Mouse (Mus musculus) layer of hippocampus, adult 11-12 months (tissue): Measurements from ENCODE around the gene Lrrc40.
A peak's percentile ranks its signal among the peaks of the same experiment; 100 is the strongest.

Experiments used
- DNase-seq: peaks from one replicate; pipeline ENCODE4 v3.0.0; 2022; ENCODE audit warnings: low spot score

Gene Lrrc40

GRCm38 (mm10) chr3:158036329-158036988 is at the start of gene Lrrc40, which contains the start of gene Srsf11:
Lrrc40 (plus strand) TSS chr3:158036662.
Srsf11 (minus strand) TSS chr3:158036639.
- DNase-seq, result peak; percentile 95

GRCm38 (mm10) chr3:157993322-157993721 is 43.1 kb upstream of the Lrrc40 start:
- DNase-seq, result no peak

- no peak for DNase-seq
Observed at GRCm38 (mm10) chr3:157995726-157996125, 40.7 kb upstream of the Lrrc40 start.

- DNase-seq, result no peak
Observed at GRCm38 (mm10) chr3:157998742-157999369, 37.6 kb upstream of the Lrrc40 start.

- no peak for DNase-seq
Observed at GRCm38 (mm10) chr3:158008647-158009046, 27.8 kb upstream of the Lrrc40 start.

- DNase-seq, result peak; percentile 11
Observed at GRCm38 (mm10) chr3:158009762-158010320, 26.6 kb upstream of the Lrrc40 start.

GRCm38 (mm10) chr3:158031371-158031925 is 5.0 kb upstream of the Lrrc40 start:
- DNase-seq, result peak; percentile 91

GRCm38 (mm10) chr3:158032106-158032505 is 4.4 kb upstream of the Lrrc40 start:
- DNase-seq, result no peak

GRCm38 (mm10) chr3:158035866-158036265 is 596 bp upstream of the Lrrc40 start:
- no peak for DNase-seq

- no peak for DNase-seq
Observed at GRCm38 (mm10) chr3:158038106-158038505, 1.6 kb downstream of the Lrrc40 start.

GRCm38 (mm10) chr3:158040755-158041154 is 4.3 kb downstream of the Lrrc40 start:
- DNase-seq, result no peak

GRCm38 (mm10) chr3:158049508-158049907 is 13.0 kb downstream of the Lrrc40 start:
- no peak for DNase-seq

GRCm38 (mm10) chr3:158060621-158061291 is 24.3 kb downstream of the Lrrc40 start:
- no peak for DNase-seq

GRCm38 (mm10) chr3:158061811-158062523 is 25.5 kb downstream of the Lrrc40 start:
- DNase-seq, result no peak

GRCm38 (mm10) chr3:158065256-158065655 is 28.8 kb downstream of the Lrrc40 start:
- DNase-seq, result no peak

GRCm38 (mm10) chr3:158067916-158068315 is 31.5 kb downstream of the Lrrc40 start:
- DNase-seq, result no peak

- DNase-seq, result no peak
Observed at GRCm38 (mm10) chr3:158068613-158069263, 32.3 kb downstream of the Lrrc40 start.

GRCm38 (mm10) chr3:158075004-158075403 is 38.5 kb downstream of the Lrrc40 start:
- no peak for DNase-seq

GRCm38 (mm10) chr3:158076685-158077379 is 40.4 kb downstream of the Lrrc40 start:
- no peak for DNase-seq

GRCm38 (mm10) chr3:158077380-158077772 is 40.9 kb downstream of the Lrrc40 start:
- DNase-seq, result no peak

- no peak for DNase-seq
Observed at GRCm38 (mm10) chr3:158077828-158078227, 41.4 kb downstream of the Lrrc40 start.
